ENCODE assay signal across 12 mouse cellular contexts in the genomic region with DNA sequence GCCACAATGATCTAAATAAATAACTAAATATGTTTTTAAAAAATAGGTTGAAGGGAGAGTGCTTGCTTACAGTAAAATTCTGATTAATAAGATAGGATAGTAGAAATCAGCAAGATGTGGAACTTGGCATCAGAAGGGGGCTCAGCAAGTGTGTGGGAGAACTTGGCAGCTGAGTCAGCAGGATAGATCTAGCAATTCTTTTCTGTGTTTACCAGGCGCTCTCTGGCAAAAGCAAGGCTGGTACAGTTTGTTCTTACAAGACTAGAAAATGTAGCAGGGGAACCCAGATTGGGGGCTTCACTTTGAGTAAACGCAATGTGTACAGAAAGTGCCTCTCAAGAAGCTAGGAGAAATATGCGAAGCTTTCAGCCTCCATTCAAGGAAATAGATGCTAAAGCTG. TPM values are rescaled to one million over a fixed set of nuclear protein-coding genes. Genes with fewer than 3 reads are reported as not detected.
DNase-seq lines count a peak whose midpoint lies in the region; ATAC-seq and TF ChIP-seq lines count a peak whose summit lies in the region.
"Had no signal": no experiment of that assay in that cellular context is flagged by ENCODE, and none has a peak within 500 bp of the region (broad histone marks: within the 10 kb centered on the region; RNA-seq: fewer than 3 reads in every experiment).

No protein-coding gene starts in this region.

- no peak overlapping the region for H3K27ac ChIP-seq in midbrain, postnatal 0 days (ENCODE audit: low read depth, low read length)
- H3K27ac ChIP-seq in midbrain, embryonic 16.5 days (ENCODE audit: low read length) = no peak overlapping the region

- intact Hi-C loops in heart, postnatal 14 days (cut with DNase I) = no loop called here

- WGBS in midbrain, postnatal 0 days = 81% methylated on average over 3 of the region's 3 CpGs
- WGBS in midbrain, embryonic 16.5 days = 87% methylated on average over 3 of the region's 3 CpGs

- H3K9ac ChIP-seq in midbrain, postnatal 0 days (replicated peaks; ENCODE audit: low read length, poor library complexity, severe bottlenecking) = no peak overlapping the region
- H3K9ac ChIP-seq in midbrain, embryonic 16.5 days (ENCODE audit: low read depth, low read length) = no peak overlapping the region

- no peaks in the 10 kb centered on the region for H3K4me1 ChIP-seq in midbrain, postnatal 0 days (ENCODE audit: insufficient read depth, low read length)
- no peaks in the 10 kb centered on the region for H3K4me1 ChIP-seq in midbrain, embryonic 16.5 days (ENCODE audit: control insufficient read depth, insufficient read depth, low read length)

- no peak overlapping the region for H3K4me2 ChIP-seq in midbrain, postnatal 0 days (ENCODE audit: low read depth, low read length, poor library complexity, severe bottlenecking)
- no peak overlapping the region for H3K4me2 ChIP-seq in midbrain, embryonic 16.5 days (ENCODE audit: low read length)

- ATAC-seq in midbrain, postnatal 0 days (ENCODE audit: low FRiP score) = no peak
- no peak for ATAC-seq in midbrain, embryonic 16.5 days
- ATAC-seq: activated CD4-positive, CD25-positive, alpha-beta regulatory T cell, adult 4 months; lung, postnatal 0 days had no signal

- no peak overlapping the region for H3K4me3 ChIP-seq in midbrain, postnatal 0 days (ENCODE audit: low read depth, low read length)
- H3K4me3 ChIP-seq in midbrain, embryonic 16.5 days (ENCODE audit: low read depth, low read length) = no peak overlapping the region
- H3K4me3 ChIP-seq: erythroblast, embryonic 14.5 days had no signal

- DNase-seq in midbrain, postnatal 0 days (ENCODE audit: low spot score) = peak; percentile 53
- DNase-seq in cerebellum, postnatal 14 days = peak; percentile 36 to 59
- peak; percentile 88 for DNase-seq in layer of hippocampus, adult 9-11 months
- DNase-seq in right cerebral cortex, postnatal 25 days = peak; percentile 36
- DNase-seq in B cell, adult 2 months = no peak
- no peak for DNase-seq in heart, postnatal 14 days
- DNase-seq: thymus, adult 18-20 months had no signal

- H3K9me3 ChIP-seq in midbrain, postnatal 0 days (ENCODE audit: low read length) = no peaks in the 10 kb centered on the region
- H3K9me3 ChIP-seq in midbrain, embryonic 16.5 days (replicated peaks; ENCODE audit: control insufficient read depth, low read length, poor library complexity, severe bottlenecking) = no peaks in the 10 kb centered on the region
- H3K9me3 ChIP-seq: G1E had no signal

- no peak for TF ChIP-seq CTCF in midbrain, postnatal 0 days (IDR thresholded peaks at IDR 0.05)

- no peaks in the 10 kb centered on the region for H3K27me3 ChIP-seq in midbrain, postnatal 0 days (ENCODE audit: insufficient read depth, low read length)
- no peaks in the 10 kb centered on the region for H3K27me3 ChIP-seq in midbrain, embryonic 16.5 days (ENCODE audit: control insufficient read depth, insufficient read depth, low read depth, low read length)

- no peaks in the 10 kb centered on the region for H3K36me3 ChIP-seq in midbrain, postnatal 0 days (ENCODE audit: insufficient read depth, low read length)
- H3K36me3 ChIP-seq in midbrain, embryonic 16.5 days (ENCODE audit: control insufficient read depth, insufficient read depth, low read length) = no peaks in the 10 kb centered on the region
- H3K36me3 ChIP-seq: G1E had no signal

RNA-seq across cellular contexts. Expression of a gene that starts 35.5 kb away (rescaled TPM):
- total RNA-seq in midbrain, postnatal 0 days (2014; rRNA removed) = 66.3 and 84.6 TPM in 2 replicates
- polyA plus RNA-seq in midbrain, postnatal 0 days (2015; fragmentation: Nextera tagmentation; extraction: Ambion mirVana) = 26.0 and 30.1 TPM in 2 replicates
- polyA plus RNA-seq in midbrain, embryonic 16.5 days (2015; fragmentation: Nextera tagmentation; extraction: Ambion mirVana) = 26.1 and 29.1 TPM in 2 replicates
- 10 to 100 TPM; 14.8 to 15.6 TPM for total RNA-seq in heart, postnatal 14 days (2021)
- polyA plus RNA-seq: G1E had no signal

Comparison
In these comparisons a context has a peak if more than half of its experiments do, and no peak if none do; other contexts are left out.
1. DNase-seq: peak in midbrain, postnatal 0 days (single experiment), cerebellum, postnatal 14 days (2 of 2), layer of hippocampus, adult 9-11 months (single experiment) and right cerebral cortex, postnatal 25 days (single experiment); none in B cell, adult 2 months (0 of 2) and heart, postnatal 14 days (0 of 2).